Mouse (Mus musculus): Measurements from ENCODE around the gene Mark4.
A peak's percentile ranks its signal among the peaks of the same experiment; 100 is the strongest.

Mark4 gene

GRCm38 (mm10) chr7:19432475-19432874 lies 26.1 kb downstream of the Mark4 start:
- DNase-seq = peak; percentile 33

- peak; percentile 52 for DNase-seq
Observed at GRCm38 (mm10) chr7:19430402-19430801, 28.2 kb downstream of the Mark4 start.

- DNase-seq = no peak
Observed at GRCm38 (mm10) chr7:19429726-19430125, 28.9 kb downstream of the Mark4 start.

GRCm38 (mm10) chr7:19427999-19428650 lies 30.5 kb downstream of the Mark4 start:
- no peak for DNase-seq

- DNase-seq = no peak
Observed at GRCm38 (mm10) chr7:19426888-19427287, 31.7 kb downstream of the Mark4 start.

GRCm38 (mm10) chr7:19426349-19426748 lies 32.3 kb downstream of the Mark4 start:
- DNase-seq = no peak

GRCm38 (mm10) chr7:19424051-19424450 lies 34.6 kb downstream of the Mark4 start:
- DNase-seq = no peak

GRCm38 (mm10) chr7:19423083-19423482 lies 35.5 kb downstream of the Mark4 start:
- DNase-seq = no peak

GRCm38 (mm10) chr7:19420821-19421636 lies 37.6 kb downstream of the Mark4 start:
- peak; percentile 95 for DNase-seq

GRCm38 (mm10) chr7:19420121-19420520 lies 38.5 kb downstream of the Mark4 start:
- no peak for DNase-seq

- DNase-seq = no peak
Observed at GRCm38 (mm10) chr7:19416590-19416989, 42.0 kb downstream of the Mark4 start.

GRCm38 (mm10) chr7:19413525-19413924 lies 45.1 kb downstream of the Mark4 start:
- DNase-seq = no peak

GRCm38 (mm10) chr7:19411783-19412182 lies 46.8 kb downstream of the Mark4 start:
- no peak for DNase-seq

- DNase-seq = no peak
Observed at GRCm38 (mm10) chr7:19410766-19411344, 47.8 kb downstream of the Mark4 start.

GRCm38 (mm10) chr7:19409753-19410152 lies 48.9 kb downstream of the Mark4 start:
- DNase-seq = no peak

GRCm38 (mm10) chr7:19405417-19405816 lies 53.2 kb downstream of the Mark4 start:
- DNase-seq = peak; percentile 88

- DNase-seq = no peak
Observed at GRCm38 (mm10) chr7:19404476-19404875, 54.1 kb downstream of the Mark4 start, which contains the start of gene Ckm. TSS of gene Ckm (plus strand) at chr7:19404776.

GRCm38 (mm10) chr7:19403731-19404296 lies 54.8 kb downstream of the Mark4 start, which contains the start of gene Klc3:
TSS of gene Klc3 (minus strand) at chr7:19404104.
- peak; percentile 79 for DNase-seq

GRCm38 (mm10) chr7:19402535-19403112 lies 56.0 kb downstream of the Mark4 start:
- no peak for DNase-seq

- no peak for DNase-seq
Observed at GRCm38 (mm10) chr7:19400946-19401345, 57.7 kb downstream of the Mark4 start.

GRCm38 (mm10) chr7:19399496-19400280 lies 58.9 kb downstream of the Mark4 start:
- DNase-seq = peak; percentile 83

- no peak for DNase-seq
Observed at GRCm38 (mm10) chr7:19394484-19394883, 64.1 kb downstream of the Mark4 start.
